Mouse (Mus musculus) liver, postnatal 0 days (tissue): ENCODE results near the gene Tns4.

ENCODE experiments used
- CTCF ChIP-seq: sonication (generic); IDR thresholded peaks from 2 replicates; pipeline ENCODE4 v1.5.1; 2016; ENCODE audit warnings: antibody characterized with exemption, low read depth
- EP300 ChIP-seq: IDR thresholded peaks from 2 replicates; pipeline ENCODE4 v1.6.1; 2016; ENCODE audit warnings: antibody characterized with exemption, low read depth, mild to moderate bottlenecking

DNA sequence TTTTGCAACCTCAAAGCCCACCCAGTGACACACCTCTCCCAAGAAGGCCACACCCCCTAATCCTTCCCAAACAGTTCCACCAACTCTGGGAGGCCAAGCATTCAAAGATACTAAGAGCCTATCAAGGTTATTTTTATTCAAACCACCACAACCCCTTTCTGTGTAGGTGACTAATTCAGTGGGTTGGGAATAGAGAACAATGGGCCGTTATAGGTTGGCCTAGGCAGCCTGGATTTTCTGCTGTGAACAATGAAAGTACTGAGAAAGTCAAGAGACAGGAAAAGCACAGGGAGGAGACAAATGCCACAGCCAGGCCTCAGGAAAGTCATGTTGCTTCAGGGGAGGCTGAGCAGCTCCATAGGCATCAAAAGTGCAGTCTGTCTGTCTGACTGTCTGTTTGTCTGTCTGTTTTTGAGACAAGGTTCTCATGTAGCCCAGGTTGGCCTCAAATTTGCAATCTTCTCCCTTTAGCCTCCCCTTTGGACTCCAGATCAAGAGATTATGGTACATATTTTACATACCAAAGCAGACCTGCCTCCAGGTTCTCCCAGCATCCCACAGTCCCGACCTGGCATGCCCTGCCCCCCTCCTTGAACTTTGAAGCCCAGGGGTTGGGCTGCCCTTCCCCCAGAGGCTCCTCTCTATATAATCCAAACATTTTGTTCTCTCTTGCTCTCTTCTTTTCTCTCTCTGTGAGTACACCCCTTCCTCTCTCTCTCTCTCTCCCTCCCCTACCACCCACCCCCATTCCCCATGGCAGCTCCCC lies 6.0 kb upstream of the Tns4 start:
- TF ChIP-seq CTCF = no peak
- TF ChIP-seq EP300 = no peak
